In the genomic region with DNA sequence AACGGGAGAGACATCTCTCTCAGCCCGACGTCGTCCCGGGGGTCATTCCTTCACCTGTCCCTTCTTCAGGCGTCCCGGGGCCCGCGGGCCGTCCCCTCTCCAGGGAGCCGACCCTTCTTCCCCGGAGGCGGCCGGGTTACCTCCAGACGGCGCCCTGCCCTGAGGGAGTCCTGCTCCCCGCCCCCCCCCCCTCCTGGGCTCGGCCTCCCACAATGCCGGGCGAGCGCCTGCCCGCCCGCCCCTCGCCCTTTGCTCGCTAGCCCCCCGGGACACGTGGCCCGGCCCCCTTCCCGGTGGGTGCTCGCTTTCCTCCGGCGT, we compare ENCODE assay signal across 8 mouse cellular contexts. TPM values are rescaled to one million over a fixed set of nuclear protein-coding genes. Genes with fewer than 3 reads are reported as not detected.
DNase-seq lines count a peak whose midpoint lies in the region; ATAC-seq and TF ChIP-seq lines count a peak whose summit lies in the region.

No protein-coding gene starts in this region.

- H3K4me1 ChIP-seq in lung, adult 2 months (ENCODE audit: control insufficient read depth, insufficient read depth, low read length) = peaks cover 28% of the 10 kb centered on the region
- peaks cover 22% of the 10 kb centered on the region for H3K4me1 ChIP-seq in embryonic facial prominence, embryonic 14.5 days (ENCODE audit: control insufficient read depth, insufficient read depth, low read length)
- peaks cover 12% of the 10 kb centered on the region; the same call in 1 of the 2 replicates for H3K4me1 ChIP-seq in intestine, postnatal 0 days (replicated peaks; ENCODE audit: control insufficient read depth, insufficient read depth, low read length)
- peaks cover 27% of the 10 kb centered on the region for H3K4me1 ChIP-seq in neural tube, embryonic 14.5 days (ENCODE audit: control insufficient read depth, insufficient read depth, low read length)

- no peak for TF ChIP-seq POLR2A in lung, adult 2 months (IDR thresholded peaks at IDR 0.05; ENCODE audit: borderline replicate concordance, extremely low read depth, low read depth, low read length)

- no peak for TF ChIP-seq CTCF in lung, adult 2 months (IDR thresholded peaks at IDR 0.05; ENCODE audit: insufficient read depth, low read length)
- no peak for TF ChIP-seq CTCF in intestine, postnatal 0 days (IDR thresholded peaks at IDR 0.05; ENCODE audit: low read depth)

- 0% methylated on average over 16 of the region's 32 CpGs for WGBS in lung, adult 2 months
- WGBS in embryonic facial prominence, embryonic 14.5 days = 0% methylated on average over 12 of the region's 32 CpGs
- WGBS in intestine, postnatal 0 days = 3% methylated on average over 12 of the region's 32 CpGs
- WGBS in neural tube, embryonic 14.5 days = 2% methylated on average over 15 of the region's 32 CpGs

- peak overlapping the region; percentile 84 for H3K4me2 ChIP-seq in embryonic facial prominence, embryonic 14.5 days (ENCODE audit: low read depth, low read length)
- peak overlapping the region; percentile 70 for H3K4me2 ChIP-seq in intestine, postnatal 0 days (replicated peaks; ENCODE audit: low read depth)
- H3K4me2 ChIP-seq in neural tube, embryonic 14.5 days (ENCODE audit: low read depth, low read length) = peak overlapping the region; percentile 91

- H3K9me3 ChIP-seq in embryonic facial prominence, embryonic 14.5 days (ENCODE audit: control insufficient read depth, low read length) = no peaks in the 10 kb centered on the region
- no peaks in the 10 kb centered on the region for H3K9me3 ChIP-seq in intestine, postnatal 0 days (ENCODE audit: control insufficient read depth)
- no peaks in the 10 kb centered on the region for H3K9me3 ChIP-seq in neural tube, embryonic 14.5 days (ENCODE audit: control insufficient read depth, low read length)

- ATAC-seq in embryonic facial prominence, embryonic 14.5 days (ENCODE audit: low read depth) = 0 out of 2 replicates have a peak, but pooled peaks have one; percentile 2
- ATAC-seq in intestine, postnatal 0 days = no peak; the same call in 1 of the 2 replicates
- ATAC-seq in neural tube, embryonic 14.5 days (ENCODE audit: low read depth) = no peak

- H3K27ac ChIP-seq in embryonic facial prominence, embryonic 14.5 days (replicated peaks; ENCODE audit: low read depth, low read length) = peak overlapping the region; percentile 94
- H3K27ac ChIP-seq in intestine, postnatal 0 days (ENCODE audit: low read depth, low read length) = peak overlapping the region; percentile 91
- peak overlapping the region; percentile 91 for H3K27ac ChIP-seq in neural tube, embryonic 14.5 days (ENCODE audit: low read depth, low read length)

- DNase-seq in lung, adult 2 months = no peak
- no peak for DNase-seq in lung, adult 18-20 months
- no peak for DNase-seq in embryonic facial prominence, embryonic 14.5 days (ENCODE audit: low spot score)
- no peak for DNase-seq in B cell, adult 2 months
- DNase-seq in gastrocnemius, postnatal 10 days = no peak
- DNase-seq in gastrocnemius, adult 8-10 months (ENCODE audit: low spot score in 2 of 2) = no peak

- no peaks in the 10 kb centered on the region for H3K27me3 ChIP-seq in embryonic facial prominence, embryonic 14.5 days (replicated peaks; ENCODE audit: control insufficient read depth, insufficient read depth, low read length)
- no peaks in the 10 kb centered on the region for H3K27me3 ChIP-seq in intestine, postnatal 0 days (replicated peaks; ENCODE audit: control insufficient read depth, insufficient read depth, low read length)
- H3K27me3 ChIP-seq in neural tube, embryonic 14.5 days (ENCODE audit: control insufficient read depth, insufficient read depth, low read length) = no peaks in the 10 kb centered on the region; the same call in 1 of the 2 replicates

- H3K36me3 ChIP-seq in embryonic facial prominence, embryonic 14.5 days (ENCODE audit: control insufficient read depth, insufficient read depth, low read length) = peaks cover 28% of the 10 kb centered on the region
- H3K36me3 ChIP-seq in intestine, postnatal 0 days (ENCODE audit: control insufficient read depth, insufficient read depth) = peaks cover 18% of the 10 kb centered on the region
- H3K36me3 ChIP-seq in neural tube, embryonic 14.5 days (ENCODE audit: control insufficient read depth, insufficient read depth, low read length) = peaks cover 23% of the 10 kb centered on the region

- peak overlapping the region; percentile 90 for H3K4me3 ChIP-seq in lung, adult 2 months (replicated peaks; ENCODE audit: extremely low read depth, low read depth, low read length)
- H3K4me3 ChIP-seq in embryonic facial prominence, embryonic 14.5 days (ENCODE audit: low read depth, low read length) = peak overlapping the region; percentile 71
- H3K4me3 ChIP-seq in intestine, postnatal 0 days (ENCODE audit: low read depth, low read length) = peak overlapping the region; percentile 79
- H3K4me3 ChIP-seq in neural tube, embryonic 14.5 days (ENCODE audit: low read depth, low read length) = peak overlapping the region; percentile 93

- peak overlapping the region; percentile 88 for H3K9ac ChIP-seq in embryonic facial prominence, embryonic 14.5 days (ENCODE audit: low read depth, low read length)
- H3K9ac ChIP-seq in intestine, postnatal 0 days (ENCODE audit: low read depth, low read length) = peak overlapping the region; percentile 91
- H3K9ac ChIP-seq in neural tube, embryonic 14.5 days (replicated peaks; ENCODE audit: low read depth, low read length) = peak overlapping the region; percentile 92

RNA-seq across cellular contexts. Expression of a gene that starts 0.5 kb away (rescaled TPM):
- 108 and 129 TPM in 2 replicates for polyA plus RNA-seq in lung, adult 2 months (2012; rRNA removed)
- 70.1 and 73.5 TPM in 2 replicates for polyA plus RNA-seq in embryonic facial prominence, embryonic 14.5 days (2014; fragmentation: Nextera tagmentation; extraction: Ambion mirVana)
- 30.7 and 34.2 TPM in 2 replicates for polyA plus RNA-seq in intestine, postnatal 0 days (2015; fragmentation: Nextera tagmentation; extraction: Ambion mirVana)
- polyA plus RNA-seq in neural tube, embryonic 14.5 days (2014; fragmentation: Nextera tagmentation; extraction: Ambion mirVana) = 72.1 and 82.2 TPM in 2 replicates
- total RNA-seq in gastrocnemius, postnatal 10 days (2021) = 100 to 1,000 TPM; 108 to 125 TPM
- total RNA-seq in gastrocnemius, adult 8-10 months (2022) = 10 to 100 TPM; 72.6 to 77.3 (median 74.3) TPM

RNA-seq across cellular contexts. Expression of a gene that starts 28.5 kb away (rescaled TPM):
- 6.5 and 13.9 TPM in 2 replicates for polyA plus RNA-seq in lung, adult 2 months (2012; rRNA removed)
- 1.1 and 1.4 TPM in 2 replicates for polyA plus RNA-seq in embryonic facial prominence, embryonic 14.5 days (2014; fragmentation: Nextera tagmentation; extraction: Ambion mirVana)
- polyA plus RNA-seq in intestine, postnatal 0 days (2015; fragmentation: Nextera tagmentation; extraction: Ambion mirVana) = 9.2 and 9.9 TPM in 2 replicates
- 0.70 and 0.91 TPM in 2 replicates for polyA plus RNA-seq in neural tube, embryonic 14.5 days (2014; fragmentation: Nextera tagmentation; extraction: Ambion mirVana)
- total RNA-seq in gastrocnemius, postnatal 10 days (2021) = under 1 TPM; 0.16 to 0.41 TPM
- total RNA-seq in gastrocnemius, adult 8-10 months (2022) = under 1 TPM in 1 of 4 experiments, not detected in 3; 0.20 TPM

RNA-seq across cellular contexts. Expression of a gene that starts 35.5 kb away (rescaled TPM):
- polyA plus RNA-seq in lung, adult 2 months (2012; rRNA removed) = 10.1 and 13.6 TPM in 2 replicates
- polyA plus RNA-seq in embryonic facial prominence, embryonic 14.5 days (2014; fragmentation: Nextera tagmentation; extraction: Ambion mirVana) = 56.4 and 60.4 TPM in 2 replicates
- polyA plus RNA-seq in intestine, postnatal 0 days (2015; fragmentation: Nextera tagmentation; extraction: Ambion mirVana) = 21.9 and 22.6 TPM in 2 replicates
- polyA plus RNA-seq in neural tube, embryonic 14.5 days (2014; fragmentation: Nextera tagmentation; extraction: Ambion mirVana) = 45.0 and 49.6 TPM in 2 replicates
- total RNA-seq in gastrocnemius, postnatal 10 days (2021) = 10 to 100 TPM; 16.0 to 21.1 TPM
- total RNA-seq in gastrocnemius, adult 8-10 months (2022) = 10 to 100 TPM; 16.3 to 21.1 (median 19.0) TPM

RNA-seq across cellular contexts. Expression of a gene that starts 46.7 kb away (rescaled TPM):
- 23.7 TPM in 2 replicates for polyA plus RNA-seq in lung, adult 2 months (2012; rRNA removed)
- polyA plus RNA-seq in embryonic facial prominence, embryonic 14.5 days (2014; fragmentation: Nextera tagmentation; extraction: Ambion mirVana) = 8.3 and 9.9 TPM in 2 replicates
- polyA plus RNA-seq in intestine, postnatal 0 days (2015; fragmentation: Nextera tagmentation; extraction: Ambion mirVana) = 3.1 and 4.1 TPM in 2 replicates
- polyA plus RNA-seq in neural tube, embryonic 14.5 days (2014; fragmentation: Nextera tagmentation; extraction: Ambion mirVana) = 16.8 and 19.8 TPM in 2 replicates
- total RNA-seq in gastrocnemius, postnatal 10 days (2021) = 1 to 10 TPM; 2.7 to 4.7 TPM
- total RNA-seq in gastrocnemius, adult 8-10 months (2022) = 1 to 10 TPM in 3 of 4 experiments, under 1 TPM in 1; 0.97 to 2.5 (median 1.5) TPM

RNA-seq across cellular contexts. Expression of a gene that starts 48.8 kb away (rescaled TPM):
- 45.0 and 51.0 TPM in 2 replicates for polyA plus RNA-seq in lung, adult 2 months (2012; rRNA removed)
- polyA plus RNA-seq in embryonic facial prominence, embryonic 14.5 days (2014; fragmentation: Nextera tagmentation; extraction: Ambion mirVana) = 37.9 and 43.7 TPM in 2 replicates
- polyA plus RNA-seq in intestine, postnatal 0 days (2015; fragmentation: Nextera tagmentation; extraction: Ambion mirVana) = 3.2 and 3.9 TPM in 2 replicates
- 18.3 and 18.5 TPM in 2 replicates for polyA plus RNA-seq in neural tube, embryonic 14.5 days (2014; fragmentation: Nextera tagmentation; extraction: Ambion mirVana)
- total RNA-seq in gastrocnemius, postnatal 10 days (2021) = 10 to 100 TPM; 50.8 to 60.1 TPM
- 1 to 10 TPM; 6.6 to 8.9 (median 7.5) TPM for total RNA-seq in gastrocnemius, adult 8-10 months (2022)
